Mouse (Mus musculus) left cerebral cortex, adult 11 months (tissue): ENCODE data around the gene 9530053A07Rik.

Source experiments
- DNase-seq: peaks from one replicate; pipeline ENCODE4 v3.0.0; 2022; ENCODE audit warnings: low spot score

Gene 9530053A07Rik

GRCm38 (mm10) chr7:28175358-28175757 is 46.1 kb downstream of the 9530053A07Rik start:
- no peak for DNase-seq

- peak; percentile 98 for DNase-seq
Observed at GRCm38 (mm10) chr7:28179228-28179627, 50.0 kb downstream of the 9530053A07Rik start, which contains the start of gene Dyrk1b. TSS of gene Dyrk1b (plus strand) at chr7:28179469.

GRCm38 (mm10) chr7:28179741-28180377 is 50.6 kb downstream of the 9530053A07Rik start:
- DNase-seq = peak; percentile 92

- no peak for DNase-seq
Observed at GRCm38 (mm10) chr7:28180890-28181289, 51.6 kb downstream of the 9530053A07Rik start.

GRCm38 (mm10) chr7:28181376-28181775 is 52.1 kb downstream of the 9530053A07Rik start:
- DNase-seq = no peak

- no peak for DNase-seq
Observed at GRCm38 (mm10) chr7:28182320-28182719, 53.1 kb downstream of the 9530053A07Rik start.

- no peak for DNase-seq
Observed at GRCm38 (mm10) chr7:28185884-28186283, 56.6 kb downstream of the 9530053A07Rik start.

GRCm38 (mm10) chr7:28186631-28187030 is 57.4 kb downstream of the 9530053A07Rik start:
- DNase-seq = no peak

GRCm38 (mm10) chr7:28191489-28191888 is 62.2 kb downstream of the 9530053A07Rik start:
- DNase-seq = no peak

- DNase-seq = no peak
Observed at GRCm38 (mm10) chr7:28191903-28192302, 62.6 kb downstream of the 9530053A07Rik start.

- no peak for DNase-seq
Observed at GRCm38 (mm10) chr7:28195414-28196098, 66.3 kb downstream of the 9530053A07Rik start.

- DNase-seq = no peak
Observed at GRCm38 (mm10) chr7:28196528-28196927, 67.3 kb downstream of the 9530053A07Rik start.

- no peak for DNase-seq
Observed at GRCm38 (mm10) chr7:28199054-28199453, 69.8 kb downstream of the 9530053A07Rik start.

GRCm38 (mm10) chr7:28203207-28204108 is 74.2 kb downstream of the 9530053A07Rik start:
- DNase-seq = no peak

GRCm38 (mm10) chr7:28206044-28206600 is 76.9 kb downstream of the 9530053A07Rik start:
- no peak for DNase-seq

GRCm38 (mm10) chr7:28208396-28208987 is 79.2 kb downstream of the 9530053A07Rik start:
- DNase-seq = no peak

GRCm38 (mm10) chr7:28208988-28209508 is 79.8 kb downstream of the 9530053A07Rik start:
- DNase-seq = peak; percentile 47

- DNase-seq = no peak
Observed at GRCm38 (mm10) chr7:28210731-28211130, 81.5 kb downstream of the 9530053A07Rik start.

- DNase-seq = no peak
Observed at GRCm38 (mm10) chr7:28214142-28214541, 84.9 kb downstream of the 9530053A07Rik start.
